Mouse (Mus musculus): ENCODE measurements around the gene Elf1.
A peak's percentile ranks its signal among the peaks of the same experiment; 100 is the strongest.
"Not testable (repeated sequence)": the region's sequence is repeated elsewhere in the genome, so short reads cannot be mapped to it uniquely, and the experiment has no call there.

Elf1 gene

DNA sequence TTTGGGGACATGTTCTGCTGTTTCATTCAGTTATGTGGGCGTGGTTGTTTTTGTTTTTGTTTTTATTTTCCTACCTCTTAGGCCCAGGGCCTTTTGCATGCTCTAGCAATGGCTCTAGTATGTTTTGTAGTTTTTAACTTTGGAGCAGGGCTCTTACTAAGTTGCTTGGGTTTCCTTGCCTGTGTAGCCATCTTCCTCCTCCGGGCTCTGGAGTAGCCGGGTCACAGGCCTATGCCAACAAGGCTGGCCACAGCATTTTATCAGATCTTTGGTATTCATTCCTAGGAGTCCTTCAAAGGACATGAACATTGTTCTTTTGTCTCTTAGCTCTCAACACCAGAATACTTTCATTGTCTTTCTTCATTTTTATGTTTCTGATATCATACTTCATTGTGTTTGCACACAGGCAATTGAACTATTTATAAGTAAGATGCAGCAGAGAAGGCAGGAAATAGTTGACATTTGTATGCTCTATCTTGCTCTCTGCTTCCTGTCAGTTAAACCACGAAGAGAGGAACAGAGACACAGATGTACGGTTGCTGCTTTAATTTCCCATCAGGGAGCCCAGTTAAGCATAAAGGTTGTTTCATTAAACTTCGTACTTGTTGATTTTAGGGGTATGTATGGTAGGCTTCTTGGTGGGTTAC is 40.6 kb downstream of the Elf1 start:
- DNase-seq (ENCODE audit: low spot score), result no peak

DNA sequence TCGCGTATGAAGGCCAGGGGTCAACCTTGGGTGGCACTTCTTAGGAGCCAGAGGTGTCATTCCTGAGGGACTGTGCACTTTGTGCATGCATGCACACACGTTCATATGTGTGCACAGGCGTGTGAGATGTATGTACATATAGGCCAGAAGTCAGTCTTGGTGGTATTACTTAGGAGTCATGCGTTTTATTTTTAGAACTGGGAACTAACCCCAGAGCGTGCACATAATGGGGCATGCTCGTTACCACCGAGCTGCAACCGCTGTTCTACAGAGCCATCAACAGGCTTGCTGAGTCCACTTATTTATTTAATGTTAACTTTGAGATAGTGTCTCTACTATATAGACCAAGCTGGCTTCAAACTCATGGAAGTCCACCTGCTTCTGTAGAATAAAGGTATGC is 41.4 kb downstream of the Elf1 start:
- no peak for DNase-seq (ENCODE audit: low spot score)

DNA sequence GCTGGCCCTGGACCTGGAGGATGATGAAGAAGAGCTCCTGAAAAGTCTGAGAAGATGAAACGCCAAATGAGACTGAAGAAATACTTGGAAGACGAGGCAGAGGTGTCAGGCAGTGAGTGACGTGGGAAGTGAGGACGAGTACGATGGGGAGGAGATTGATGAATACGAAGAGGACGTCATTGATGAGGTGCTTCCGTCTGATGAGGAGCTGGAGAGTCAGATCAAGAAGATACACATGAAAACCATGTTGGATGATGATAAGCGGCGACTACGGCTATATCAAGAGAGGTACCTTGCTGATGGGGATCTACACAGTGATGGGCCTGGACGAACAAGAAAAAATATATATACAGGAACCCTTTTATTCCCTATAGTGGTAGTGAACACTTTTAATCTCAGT is 45.1 kb downstream of the Elf1 start:
- DNase-seq (ENCODE audit: low spot score), result not testable (repeated sequence)

DNA sequence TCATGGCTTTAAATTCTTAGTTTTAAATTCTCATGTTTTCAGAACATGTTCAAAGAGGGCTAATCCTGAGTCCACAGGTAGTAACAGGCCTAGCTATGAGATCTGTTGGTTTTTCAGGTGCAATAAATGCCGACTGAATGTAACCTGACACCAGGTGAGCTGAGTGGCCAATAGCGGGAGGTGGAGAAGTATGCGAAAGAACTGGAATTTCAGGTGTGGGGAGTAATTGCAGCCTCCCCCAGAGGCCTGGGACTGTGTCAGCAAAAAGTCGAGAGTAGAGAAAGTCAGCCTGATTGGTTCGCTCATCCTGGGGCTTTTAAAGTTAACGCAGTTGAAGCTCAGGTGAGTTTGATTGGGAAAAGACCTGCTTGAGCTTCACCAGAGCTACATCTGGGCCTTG is 46.7 kb downstream of the Elf1 start:
- peak; percentile 74 for DNase-seq (ENCODE audit: low spot score)

DNA sequence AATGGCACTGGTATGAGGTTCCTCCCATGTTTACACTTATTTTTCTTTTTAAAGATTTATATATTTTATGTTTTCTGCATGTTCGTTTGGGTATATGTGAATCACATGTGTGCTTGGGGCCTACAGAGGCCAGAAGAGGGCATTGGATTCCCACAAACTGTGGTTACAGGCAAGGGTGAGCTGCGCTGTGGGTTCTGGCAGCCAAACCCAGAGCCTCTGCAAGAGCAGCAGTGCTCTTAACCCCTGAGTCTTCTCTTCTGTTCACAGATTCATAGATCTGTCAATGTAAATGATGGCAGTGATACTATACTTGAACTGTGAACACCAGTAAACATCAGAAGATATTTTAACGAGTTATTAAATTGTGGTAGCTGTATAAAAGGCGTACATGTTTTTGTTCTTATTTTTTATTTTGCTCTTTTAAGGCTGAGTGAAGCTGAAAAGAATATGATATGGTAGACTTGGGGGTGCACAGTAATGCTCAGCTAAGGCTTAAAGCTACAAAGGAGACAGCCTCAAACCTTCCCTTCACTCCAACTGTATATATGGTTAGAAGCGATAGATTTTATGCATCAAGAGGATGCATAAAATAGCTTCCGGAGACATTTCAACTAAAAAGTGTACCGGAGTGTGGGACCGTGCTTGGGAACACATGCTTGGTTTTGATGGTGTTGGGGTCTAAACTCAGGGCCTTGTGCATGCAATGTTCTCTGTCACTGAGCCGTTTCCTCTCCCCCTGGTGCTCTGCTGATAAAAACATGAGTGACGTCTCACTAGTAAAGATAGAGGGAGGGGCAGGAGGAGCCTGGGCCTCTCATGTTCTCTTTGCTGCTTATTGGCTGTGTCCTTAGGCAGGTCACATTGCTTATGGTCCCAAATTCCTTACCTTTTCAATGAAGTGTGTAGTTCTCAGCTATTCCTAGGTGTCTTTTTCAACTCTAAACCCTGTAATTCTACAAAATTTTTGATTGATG is 48.9 kb downstream of the Elf1 start:
- DNase-seq (ENCODE audit: low spot score), result no peak

DNA sequence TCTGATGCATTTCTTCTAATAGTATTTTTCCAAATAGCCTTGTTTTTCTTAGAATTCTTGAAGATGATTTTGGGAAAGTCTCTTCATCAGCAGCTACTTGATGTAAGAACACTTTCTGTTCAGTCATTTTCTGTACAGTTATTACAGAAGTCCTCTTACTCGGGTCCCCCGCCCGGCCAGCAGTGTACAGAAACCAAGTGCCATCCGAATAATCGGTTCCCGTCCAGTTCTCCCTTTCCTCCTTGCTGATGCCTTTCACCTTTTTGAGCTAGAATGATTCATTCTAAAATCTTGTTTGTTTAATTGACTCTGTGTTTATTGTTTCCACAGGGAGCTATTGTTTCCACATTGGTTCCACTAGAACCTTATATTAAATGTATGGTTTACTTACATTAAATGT is 49.8 kb downstream of the Elf1 start:
- DNase-seq (ENCODE audit: low spot score), result no peak

DNA sequence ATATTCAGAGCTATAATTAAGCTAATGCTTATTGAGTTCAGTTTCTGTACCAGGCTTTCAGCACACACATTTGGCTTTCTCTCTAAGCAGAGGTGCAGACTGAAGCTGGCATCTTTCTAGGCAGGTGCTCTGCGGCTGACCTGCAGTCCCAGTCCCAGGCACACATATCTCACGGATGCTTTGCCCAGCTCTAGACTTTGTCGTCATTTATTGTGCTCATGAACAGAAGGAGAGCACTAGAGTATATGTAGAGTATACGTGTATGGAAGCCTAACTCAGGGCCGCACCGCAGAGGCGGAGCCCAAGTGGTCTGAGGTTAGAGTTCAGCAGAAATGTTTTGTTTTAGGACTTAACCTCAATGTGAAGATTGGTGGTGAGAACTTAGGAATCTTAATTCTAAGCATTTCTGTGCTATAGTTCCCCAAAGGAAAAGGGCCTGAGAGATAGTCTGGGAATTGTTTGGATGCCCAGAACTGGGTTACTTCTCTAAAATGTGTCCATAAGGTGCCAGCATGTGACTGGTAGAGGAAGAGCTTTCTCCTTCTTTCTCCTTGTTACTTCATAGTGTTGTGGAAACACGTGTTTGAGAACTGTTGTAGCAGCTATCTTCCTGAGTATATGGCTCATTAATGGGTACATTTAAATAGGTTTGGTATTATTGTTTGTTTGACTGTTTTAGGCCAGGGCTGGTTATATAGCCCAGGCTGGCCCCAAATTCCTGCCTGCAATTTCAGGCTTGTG is 51.2 kb downstream of the Elf1 start:
- no peak for DNase-seq (ENCODE audit: low spot score)

DNA sequence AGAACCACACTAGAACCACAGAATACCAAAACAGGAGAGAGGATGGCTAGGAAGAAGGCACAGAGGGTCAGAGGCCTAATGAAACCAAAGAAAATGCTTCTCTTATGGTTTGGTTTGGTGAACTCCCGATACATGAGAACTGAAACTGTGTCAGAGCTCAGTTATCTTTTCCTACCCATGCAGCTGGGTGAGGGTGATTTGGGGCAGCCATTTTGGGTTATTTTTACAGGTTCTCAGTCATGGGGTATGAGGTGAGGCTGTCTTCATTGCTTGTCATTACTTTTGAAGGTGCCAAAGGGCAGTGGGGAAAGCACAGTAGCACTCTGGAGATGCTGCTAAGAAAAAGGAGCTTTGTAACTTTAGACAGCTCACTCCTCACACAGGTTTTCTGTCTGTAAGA is 52.4 kb downstream of the Elf1 start:
- no peak for DNase-seq (ENCODE audit: low spot score)

DNA sequence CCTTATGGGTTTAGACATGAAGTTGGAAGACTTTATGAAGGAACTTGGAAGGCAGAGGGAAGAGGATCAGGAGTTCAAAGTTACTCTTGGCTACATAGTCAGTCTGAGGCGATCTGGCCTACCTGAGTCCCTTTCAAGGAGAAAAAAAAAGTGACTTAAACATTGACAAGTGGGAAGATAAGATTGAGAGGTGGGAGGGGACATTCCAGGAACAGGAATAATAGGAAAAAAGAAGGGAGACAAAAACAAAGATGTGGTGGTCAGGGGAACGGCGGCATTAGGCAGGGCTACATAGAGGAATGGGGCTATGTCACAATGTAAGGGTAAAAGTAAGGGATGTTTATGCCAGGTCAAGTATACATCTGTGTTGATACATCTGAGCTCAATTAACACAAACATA is 53.2 kb downstream of the Elf1 start:
- no peak for DNase-seq (ENCODE audit: low spot score)

DNA sequence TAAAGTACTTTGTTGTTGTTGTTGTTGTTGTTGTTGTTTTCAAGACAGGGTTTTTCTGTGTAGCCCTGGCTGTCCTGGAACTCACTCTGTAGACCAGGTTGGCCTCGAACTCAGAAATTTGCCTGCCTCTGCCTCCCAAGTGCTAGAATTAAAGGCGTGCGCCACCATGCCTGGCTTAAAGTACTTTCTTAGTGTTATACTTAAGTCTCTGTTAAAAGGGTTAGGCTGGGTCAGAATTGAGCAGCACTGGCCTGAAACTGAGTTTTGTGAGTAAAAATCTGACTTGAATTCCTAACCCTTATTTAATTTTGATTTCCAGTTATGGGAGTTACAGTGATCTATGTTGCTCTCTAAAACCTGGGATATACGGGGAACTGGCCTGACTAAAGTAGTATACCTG is 53.7 kb downstream of the Elf1 start:
- DNase-seq (ENCODE audit: low spot score), result not testable (repeated sequence)

DNA sequence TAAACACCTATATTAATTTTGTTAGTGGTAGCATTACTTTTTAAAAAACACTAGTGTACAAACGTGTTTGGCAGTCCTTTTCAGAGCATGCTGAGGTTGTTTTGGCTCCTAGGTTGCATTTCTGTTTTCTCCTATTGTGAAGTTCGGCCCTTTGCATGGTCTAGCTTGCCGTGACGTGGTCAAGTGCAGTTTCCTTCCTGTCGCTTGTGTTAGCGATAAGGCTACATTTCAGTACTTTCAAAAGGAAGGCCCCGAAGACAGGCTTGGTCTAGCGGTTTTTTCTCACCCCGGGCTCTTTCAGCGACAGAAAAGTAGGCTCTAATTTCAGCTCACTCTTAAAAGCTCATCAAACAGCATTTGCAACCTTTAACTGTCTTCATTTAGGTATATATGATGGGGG is 54.3 kb downstream of the Elf1 start:
- DNase-seq (ENCODE audit: low spot score), result no peak

DNA sequence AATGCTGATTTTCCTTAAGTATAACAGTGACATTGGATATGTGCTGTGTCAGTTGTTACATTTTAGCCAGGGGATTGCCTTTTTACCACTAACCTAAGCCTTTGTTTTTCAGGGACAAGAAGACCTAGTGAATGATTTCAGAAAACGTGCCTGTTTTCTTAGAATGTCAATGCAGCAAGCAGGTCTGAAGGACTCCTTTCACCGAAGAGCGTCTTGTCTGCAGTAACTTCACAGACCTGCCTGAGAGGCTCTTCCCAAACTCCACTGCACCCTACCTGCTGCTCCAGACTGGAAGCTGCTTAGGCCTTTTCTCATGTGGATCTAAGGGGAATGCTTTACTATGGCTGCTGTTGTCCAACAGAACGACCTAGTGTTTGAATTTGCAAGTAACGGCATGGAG is 55.0 kb downstream of the Elf1 start:
- no peak for DNase-seq (ENCODE audit: low spot score)

DNA sequence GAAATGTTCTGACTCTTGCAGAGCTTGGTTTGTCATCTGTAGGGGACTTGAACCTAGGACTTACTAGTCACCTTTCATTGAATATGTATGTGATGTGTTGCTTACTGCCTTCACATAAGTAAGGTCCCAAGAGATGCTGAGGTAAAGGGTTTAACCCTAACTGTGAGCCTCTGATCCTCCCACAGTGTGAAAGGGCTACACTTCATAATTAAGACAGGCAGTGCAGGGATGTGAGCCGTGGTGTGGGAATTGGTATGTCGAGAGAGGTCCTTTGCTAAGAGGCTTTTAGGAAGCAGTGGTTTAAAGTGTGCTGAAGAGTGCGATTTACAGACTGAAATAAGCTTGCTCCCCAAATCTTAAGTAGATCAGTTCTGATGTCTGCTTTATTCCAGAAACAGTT is 55.8 kb downstream of the Elf1 start:
- no peak for DNase-seq (ENCODE audit: low spot score)

DNA sequence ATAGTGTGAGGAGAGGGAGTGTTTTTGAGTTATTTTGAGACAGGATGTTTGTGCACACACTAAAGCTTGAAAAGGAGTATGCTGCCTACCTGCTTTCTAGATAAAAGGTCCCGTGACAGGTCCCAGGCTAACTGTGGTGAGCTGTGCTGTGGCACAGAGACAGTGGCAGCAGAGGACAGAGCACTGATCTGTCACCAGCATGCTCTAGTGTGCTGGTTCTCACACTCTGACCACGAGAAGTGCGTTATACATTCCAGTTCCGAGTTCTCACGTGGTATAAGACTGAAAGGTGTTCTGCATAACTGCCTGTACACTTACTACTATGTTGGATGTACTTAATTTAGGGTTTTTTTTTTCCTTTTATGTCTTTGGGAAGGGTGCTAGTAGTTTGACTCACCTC is 56.5 kb downstream of the Elf1 start:
- no peak for DNase-seq (ENCODE audit: low spot score)

DNA sequence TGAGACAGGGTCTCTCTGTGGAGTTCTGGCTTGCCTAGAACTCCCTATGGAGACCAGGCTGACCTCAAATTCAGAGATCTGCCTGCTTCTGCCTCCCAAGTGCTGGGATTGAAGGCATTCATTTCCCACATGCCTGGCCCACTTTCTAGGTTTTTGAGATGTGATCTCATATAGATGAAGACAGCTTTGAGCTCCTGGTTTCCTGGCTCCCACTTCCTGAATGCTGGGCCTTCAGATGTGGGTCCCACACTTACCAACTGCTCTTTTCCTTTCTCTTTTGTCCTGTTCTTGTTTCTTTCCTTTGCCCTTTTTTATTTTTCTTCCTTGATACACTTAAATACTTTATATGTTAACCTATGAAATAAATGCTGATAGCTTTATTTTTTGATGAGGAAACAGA is 56.9 kb downstream of the Elf1 start:
- no peak for DNase-seq (ENCODE audit: low spot score)

DNA sequence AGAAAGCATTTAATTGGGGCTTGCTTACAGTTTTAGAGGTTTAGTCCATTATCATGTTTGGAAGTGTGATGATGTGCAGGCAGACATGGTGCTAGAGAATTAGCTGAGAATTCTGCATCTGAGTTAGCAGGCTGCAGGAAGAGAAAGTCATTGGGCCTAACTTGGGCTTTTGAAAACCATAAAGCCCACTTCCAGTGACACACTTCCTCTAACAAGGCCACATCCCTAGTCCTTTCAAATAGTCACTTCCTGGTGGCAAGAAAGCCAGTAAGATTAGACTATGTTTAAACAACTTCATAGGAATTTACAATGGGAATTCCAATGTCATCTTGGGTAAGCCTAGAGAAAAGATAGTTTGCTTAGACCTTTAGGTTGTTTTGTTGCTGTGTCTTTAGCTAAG is 60.6 kb downstream of the Elf1 start:
- no peak for DNase-seq (ENCODE audit: low spot score)

DNA sequence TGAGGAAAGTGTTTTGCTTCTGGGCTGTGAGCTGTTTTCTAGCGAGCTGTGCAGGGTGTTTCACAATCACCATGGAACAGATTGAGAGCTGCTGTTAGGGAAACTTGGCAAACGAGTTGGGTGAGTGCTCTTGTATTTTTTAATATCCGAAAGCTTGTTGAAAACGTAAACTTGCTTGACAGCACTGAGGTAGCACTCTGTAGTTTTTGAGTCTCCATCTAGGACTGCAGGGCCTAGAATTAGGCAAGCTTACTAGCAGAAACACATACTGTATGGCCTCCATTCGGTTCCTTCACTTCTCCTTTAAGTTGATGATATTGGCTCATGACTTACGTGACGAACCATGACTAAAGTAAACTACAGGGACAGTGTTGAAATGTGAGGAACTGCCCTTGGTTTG is 68.3 kb downstream of the Elf1 start:
- peak; percentile 69 for DNase-seq (ENCODE audit: low spot score)

DNA sequence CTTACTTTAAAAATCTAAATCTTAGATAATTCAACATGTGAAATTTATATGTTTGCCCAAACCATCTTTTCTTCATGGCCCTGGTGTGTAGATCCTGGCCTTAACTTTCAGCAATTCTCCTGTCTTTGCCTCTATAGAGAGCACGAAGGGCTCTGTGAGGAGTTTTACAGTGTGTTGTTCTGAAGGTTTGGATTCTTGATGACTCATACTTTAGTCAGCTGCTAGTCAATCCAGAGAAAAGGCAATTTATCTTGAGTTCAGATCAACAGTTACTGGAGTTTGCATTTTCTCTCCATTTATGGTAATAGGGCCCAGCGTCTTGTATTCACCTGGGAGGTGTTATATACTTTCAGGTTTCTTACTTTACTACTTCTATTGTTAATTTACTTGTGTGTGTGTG is 70.9 kb downstream of the Elf1 start:
- no peak for DNase-seq (ENCODE audit: low spot score)

DNA sequence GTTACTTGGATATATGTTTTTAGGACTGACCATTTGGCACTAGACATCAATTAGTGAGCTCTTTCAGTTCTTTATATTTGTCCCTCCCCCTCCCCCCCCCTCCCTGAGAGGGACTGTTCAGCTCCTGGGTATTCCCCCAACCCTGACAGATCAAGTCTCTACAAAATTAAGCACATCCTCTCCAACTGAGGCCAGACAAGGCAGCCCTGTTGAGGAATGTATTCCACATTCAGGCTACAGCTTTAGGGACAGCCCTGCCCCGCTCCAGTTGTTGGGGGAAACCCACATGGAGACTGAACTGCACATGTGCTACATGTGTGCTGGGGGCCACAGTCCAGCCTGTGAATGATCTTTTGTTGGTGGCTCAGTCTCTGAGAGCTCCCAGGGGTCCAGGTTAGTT is 71.9 kb downstream of the Elf1 start:
- DNase-seq (ENCODE audit: low spot score), result no peak

DNA sequence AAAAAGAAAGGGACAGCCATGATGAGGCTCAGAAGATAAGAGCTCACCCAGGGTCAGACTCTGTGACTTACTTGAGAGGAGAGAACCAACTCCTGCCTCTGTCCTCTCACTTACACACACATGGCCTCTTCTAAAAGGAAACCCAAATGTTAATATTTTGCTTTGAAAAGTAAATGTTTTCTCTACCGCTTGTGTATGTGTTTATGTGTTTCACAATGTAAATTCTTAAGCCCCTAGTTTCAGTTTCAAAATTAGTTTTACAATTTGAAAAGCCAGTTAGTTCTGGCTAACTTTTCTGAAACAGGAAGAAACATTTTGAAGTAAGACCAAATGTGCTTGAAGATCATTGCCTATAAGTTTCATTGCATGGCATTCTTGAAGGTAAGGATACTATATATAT is 76.8 kb downstream of the Elf1 start:
- no peak for DNase-seq (ENCODE audit: low spot score)

DNA sequence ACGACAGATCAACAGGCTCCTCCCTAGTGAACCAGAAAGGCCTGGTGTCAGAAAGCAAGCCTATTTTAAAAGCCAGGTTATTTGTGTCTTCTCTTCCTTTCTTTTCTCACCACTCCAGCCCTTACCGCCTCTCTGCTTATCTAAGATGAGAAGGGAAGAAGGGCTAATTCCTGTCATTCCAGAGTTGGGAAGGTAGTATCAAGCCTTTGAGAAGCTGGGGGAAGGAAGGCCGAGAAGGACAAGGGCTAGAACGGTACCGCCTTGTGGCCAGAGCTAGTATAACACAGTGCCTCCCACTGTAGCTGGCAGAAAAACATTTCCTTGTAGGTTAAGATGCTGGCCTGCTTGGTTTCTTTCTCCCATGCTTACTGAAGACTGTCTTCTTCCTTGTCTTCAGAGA is 81.8 kb downstream of the Elf1 start:
- peak; percentile 71 for DNase-seq (ENCODE audit: low spot score)

DNA sequence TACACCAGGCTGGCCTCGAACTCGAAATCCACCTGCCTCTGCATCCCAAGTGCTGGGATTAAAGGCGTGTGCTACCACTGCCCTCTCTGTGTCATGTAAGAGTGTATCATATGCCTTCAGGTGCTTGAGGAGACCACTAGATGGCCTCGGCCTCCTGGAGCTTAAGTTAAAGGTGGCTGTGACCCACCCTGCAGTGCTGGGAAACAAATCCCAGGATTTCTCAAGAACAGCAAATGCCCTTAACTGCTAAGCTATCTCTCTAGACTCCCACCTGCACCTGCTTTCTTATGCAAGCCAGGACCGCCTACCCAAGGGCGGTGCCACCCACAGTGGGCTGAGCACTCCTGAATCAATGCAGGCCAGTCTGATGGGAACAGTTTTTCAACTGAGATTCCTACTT is 83.8 kb downstream of the Elf1 start:
- DNase-seq (ENCODE audit: low spot score), result no peak
